Mouse (Mus musculus) c-Kit-positive CD71-positive TER-119-negative erythroid progenitor cells, embryonic 14.5 days (primary cell): ENCODE measurements around the gene Large1.
"Not testable (repeated sequence)": the region's sequence is repeated elsewhere in the genome, so short reads cannot be mapped to it uniquely, and the experiment has no call there.

Source experiments
- DNase-seq: peaks from one replicate; pipeline ENCODE4 v3.0.0-alpha.2; 2013; ENCODE audit warnings: low read depth

Large1 gene

DNA sequence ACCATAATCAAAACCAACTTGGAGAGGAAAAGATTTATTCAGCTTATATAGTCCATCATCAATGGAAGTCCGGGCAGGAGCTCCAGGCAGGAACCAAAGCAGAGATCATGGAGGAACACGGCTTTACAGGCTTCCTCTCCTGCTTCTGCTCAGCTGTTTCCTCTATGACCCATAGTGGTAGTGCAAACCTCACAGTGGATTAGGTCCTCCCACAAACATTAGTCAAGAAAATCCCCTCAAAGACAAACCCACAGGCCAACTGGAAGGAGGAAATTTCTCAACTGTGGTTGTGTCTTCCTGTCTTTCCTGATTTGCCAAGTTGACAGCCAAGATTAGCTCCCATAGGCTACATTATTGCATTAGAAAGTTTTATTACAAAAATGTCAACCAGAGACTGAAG is 59.7 kb downstream of the Large1 start:
- DNase-seq = no peak

DNA sequence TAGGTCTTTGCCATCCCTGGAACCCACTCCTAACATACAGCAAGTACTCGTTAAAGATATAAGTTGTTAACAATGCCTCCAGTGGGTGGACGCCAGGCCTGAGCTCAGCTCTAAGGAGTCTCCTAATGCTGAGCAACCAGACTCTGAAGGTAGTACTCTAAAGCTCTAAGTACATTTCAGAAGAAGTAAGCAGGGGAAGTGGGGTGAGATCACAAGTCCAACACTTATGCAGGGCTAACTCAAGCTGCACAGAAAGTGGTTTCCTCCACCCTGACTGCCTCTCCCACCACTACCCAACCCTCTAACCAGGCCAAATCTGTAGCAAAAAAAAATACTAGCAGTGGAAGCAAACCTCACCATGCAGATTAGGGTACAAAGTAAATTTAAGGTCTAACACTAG is 61.7 kb downstream of the Large1 start:
- no peak for DNase-seq

DNA sequence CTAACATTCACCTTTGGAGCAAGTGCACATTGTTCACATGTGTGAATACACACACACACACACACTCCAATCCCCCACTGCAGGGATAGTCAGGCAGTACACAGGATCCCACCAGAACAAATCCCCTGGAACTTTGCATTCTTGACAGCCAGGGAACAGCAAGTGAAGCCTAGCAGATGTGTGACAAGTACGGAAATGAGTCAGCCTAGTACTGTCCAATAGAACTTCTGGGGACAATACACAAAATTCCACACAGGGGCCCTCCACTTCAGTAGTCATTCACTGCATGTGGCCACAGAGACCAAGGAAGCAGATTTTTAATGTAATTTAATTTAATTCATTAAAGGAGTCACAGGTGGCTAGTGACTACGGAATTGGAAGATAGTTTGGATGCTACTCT is 62.7 kb downstream of the Large1 start:
- DNase-seq = no peak

DNA sequence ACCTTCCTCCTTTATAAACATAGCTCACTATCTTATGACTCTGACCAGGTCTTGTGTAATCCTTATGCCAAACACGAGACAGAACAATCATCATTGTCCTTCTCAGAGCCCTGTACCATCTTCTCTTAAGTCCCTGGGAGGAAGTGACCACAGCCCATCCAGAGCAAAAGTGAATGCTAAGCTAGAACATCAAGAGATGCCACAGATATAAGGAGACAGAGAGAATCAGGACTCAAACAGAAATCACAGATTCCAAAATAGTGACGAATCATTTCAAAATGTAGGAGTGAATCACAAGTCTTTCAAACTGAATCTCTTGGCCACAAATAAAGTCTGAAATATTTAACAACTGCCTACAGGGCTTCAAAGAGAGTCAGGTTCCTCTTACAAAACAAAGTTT is 63.5 kb downstream of the Large1 start:
- no peak for DNase-seq

DNA sequence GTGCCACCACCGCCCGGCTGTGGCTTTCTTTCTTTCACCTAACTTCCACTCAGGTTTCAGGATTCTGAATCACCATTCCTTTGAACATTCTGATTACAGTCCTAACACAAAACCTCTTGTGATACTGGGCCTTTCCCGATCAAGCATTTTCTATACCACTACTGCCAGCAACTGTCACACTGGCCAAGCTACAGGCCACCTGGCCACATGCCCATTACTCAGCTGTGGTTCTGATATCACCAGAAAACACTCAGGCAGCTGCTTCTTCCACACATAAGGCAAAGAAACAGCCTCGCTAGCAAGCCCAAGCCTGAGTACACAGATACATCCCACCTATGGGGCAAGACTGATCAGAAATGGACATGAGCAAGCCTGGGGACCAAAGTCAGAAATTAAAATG is 71.3 kb downstream of the Large1 start:
- no peak for DNase-seq

DNA sequence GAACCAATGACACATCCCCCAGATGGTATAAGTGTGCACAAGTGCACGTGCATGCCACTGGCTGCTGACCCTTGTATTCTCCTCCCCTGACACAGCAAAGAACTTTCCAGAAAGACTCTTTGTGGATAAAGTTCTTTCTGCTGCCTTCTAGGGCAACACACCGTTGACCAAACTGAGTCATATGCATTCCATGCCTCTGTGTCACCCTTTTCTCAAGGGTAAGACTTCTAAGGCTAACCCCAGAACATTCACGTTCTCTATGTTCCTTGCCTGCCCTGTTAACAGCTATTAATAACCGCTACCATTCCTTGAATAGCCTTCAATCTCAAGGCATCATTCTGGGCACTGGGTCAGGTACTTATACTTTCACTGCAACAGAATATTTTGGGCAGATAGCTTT is 77.3 kb downstream of the Large1 start:
- no peak for DNase-seq

DNA sequence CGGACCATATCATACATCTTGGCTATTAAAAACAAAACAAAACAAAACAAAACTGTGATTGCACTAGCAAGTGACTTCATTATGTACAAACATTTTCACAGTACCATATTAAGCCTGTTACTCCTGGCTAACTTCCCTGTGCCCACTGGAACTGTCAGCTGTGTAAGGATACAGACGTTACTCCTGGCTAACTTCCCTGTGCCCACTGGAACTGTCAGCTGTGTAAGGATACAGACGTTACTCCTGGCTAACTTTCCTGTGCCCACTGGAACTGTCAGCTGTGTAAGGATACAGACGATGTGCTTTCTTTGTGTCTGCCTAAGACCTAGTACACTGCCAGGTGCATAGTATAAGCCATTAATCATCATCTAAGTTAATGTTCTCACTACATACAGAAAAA is 77.9 kb downstream of the Large1 start:
- DNase-seq = not testable (repeated sequence)

DNA sequence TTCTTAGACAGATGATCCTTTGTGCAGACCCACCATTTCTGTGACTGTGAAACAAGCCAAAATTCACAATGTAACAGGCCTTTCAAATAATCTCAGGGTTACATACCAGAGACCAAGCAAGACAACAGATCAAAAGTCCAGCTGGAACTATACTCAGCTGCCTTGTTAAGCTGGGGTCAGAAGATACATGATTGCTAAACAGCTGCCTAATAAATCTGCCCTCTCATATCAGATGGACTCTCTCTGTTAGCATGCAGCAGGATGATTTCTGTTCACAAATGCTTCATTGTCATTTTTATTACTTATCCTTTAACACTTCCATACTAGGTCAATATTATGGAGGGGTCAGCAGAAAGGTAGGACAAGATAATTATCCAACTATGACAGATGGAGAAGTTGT is 80.2 kb downstream of the Large1 start:
- no peak for DNase-seq

DNA sequence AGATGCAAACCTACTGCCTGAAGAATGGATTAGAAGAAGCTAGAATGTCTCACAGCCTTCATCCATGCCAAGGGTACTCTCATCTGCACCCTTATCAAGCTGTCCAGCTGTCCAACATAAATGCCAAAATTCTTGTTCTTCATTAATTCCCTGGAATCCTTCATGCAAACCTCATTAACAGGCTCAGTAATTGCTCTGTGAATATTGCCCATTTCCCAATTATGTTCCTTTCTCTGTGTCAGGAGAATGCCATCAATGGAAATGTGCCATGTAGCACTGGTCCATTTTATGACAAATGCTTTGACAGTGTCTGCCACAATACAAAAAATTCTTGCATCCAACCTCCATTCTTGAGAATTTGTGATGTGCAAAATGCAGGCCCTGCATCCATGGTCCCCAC is 82.3 kb downstream of the Large1 start:
- DNase-seq = no peak

DNA sequence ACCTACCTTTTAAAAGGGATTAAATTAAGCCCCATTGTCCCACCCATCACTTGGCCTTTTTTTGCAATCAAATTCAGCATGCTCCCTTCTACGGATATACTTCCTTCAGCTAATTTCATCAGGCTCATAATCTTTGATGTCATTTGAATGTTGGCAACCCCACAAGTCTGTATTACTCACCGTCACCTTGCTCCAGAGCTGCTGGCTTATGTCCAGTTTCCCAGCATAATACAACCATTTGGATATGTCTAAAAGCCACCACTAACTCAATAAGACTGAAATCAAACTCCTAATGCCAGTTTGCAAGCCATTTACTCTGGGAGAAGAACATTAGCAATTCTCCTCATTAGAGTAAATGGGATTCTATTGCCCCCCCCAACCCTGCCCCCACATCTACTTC is 95.4 kb downstream of the Large1 start:
- no peak for DNase-seq

DNA sequence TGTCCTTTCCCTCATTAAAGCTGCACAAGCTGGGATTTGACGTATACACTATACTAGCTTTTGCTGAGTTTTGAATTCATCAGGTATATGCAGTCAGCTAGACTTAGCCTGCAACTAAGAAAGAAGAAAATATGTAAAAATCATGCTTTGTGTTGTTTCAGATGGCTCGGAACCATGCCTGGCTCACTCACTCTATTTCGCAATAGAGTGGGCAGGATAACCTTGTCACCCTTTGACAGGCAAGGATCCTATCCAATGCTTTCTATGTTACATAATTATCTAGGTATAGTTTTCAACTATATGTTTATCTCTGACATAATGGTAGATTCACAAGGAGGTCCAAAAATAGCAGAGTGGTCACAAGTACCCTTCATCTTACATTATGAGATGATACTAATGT is 109.2 kb downstream of the Large1 start:
- DNase-seq = no peak

DNA sequence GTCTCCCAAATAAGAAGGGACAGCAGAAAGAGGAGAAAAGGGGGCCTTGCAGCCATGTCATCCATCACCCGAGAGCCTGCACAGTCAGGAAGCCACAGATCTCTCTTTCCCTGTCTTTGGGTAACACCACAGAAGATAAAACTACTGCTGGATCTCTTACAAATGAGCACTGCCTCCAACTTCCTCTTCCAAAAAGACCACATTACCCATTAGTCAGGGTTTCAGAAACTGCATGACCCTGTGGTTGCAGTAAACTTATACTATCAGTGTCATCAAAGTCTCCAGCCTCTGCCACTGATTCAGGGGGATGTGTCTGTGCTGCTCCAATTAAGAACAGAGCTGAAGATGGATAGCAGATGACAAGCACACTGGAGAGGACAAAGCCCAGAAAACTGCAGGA is 111.3 kb downstream of the Large1 start:
- no peak for DNase-seq

DNA sequence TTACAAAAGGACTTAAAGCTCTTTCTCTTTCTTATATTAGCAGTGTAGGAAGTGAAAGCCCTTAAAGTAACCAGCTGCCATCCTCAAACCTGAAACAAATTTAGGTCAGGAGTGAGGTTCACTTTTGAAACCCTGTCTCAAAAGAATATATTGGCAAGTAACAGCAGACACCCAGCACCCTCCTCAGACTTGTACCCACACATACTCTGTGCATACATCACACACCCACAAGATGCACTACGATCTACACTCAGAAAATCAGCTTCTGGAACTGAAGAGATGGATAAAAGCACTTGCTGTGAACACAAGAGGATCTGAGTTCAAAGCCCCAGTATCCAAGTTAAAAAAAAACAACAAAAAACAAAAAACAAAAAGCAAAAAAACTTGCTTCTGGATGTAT is 119.1 kb downstream of the Large1 start:
- no peak for DNase-seq

DNA sequence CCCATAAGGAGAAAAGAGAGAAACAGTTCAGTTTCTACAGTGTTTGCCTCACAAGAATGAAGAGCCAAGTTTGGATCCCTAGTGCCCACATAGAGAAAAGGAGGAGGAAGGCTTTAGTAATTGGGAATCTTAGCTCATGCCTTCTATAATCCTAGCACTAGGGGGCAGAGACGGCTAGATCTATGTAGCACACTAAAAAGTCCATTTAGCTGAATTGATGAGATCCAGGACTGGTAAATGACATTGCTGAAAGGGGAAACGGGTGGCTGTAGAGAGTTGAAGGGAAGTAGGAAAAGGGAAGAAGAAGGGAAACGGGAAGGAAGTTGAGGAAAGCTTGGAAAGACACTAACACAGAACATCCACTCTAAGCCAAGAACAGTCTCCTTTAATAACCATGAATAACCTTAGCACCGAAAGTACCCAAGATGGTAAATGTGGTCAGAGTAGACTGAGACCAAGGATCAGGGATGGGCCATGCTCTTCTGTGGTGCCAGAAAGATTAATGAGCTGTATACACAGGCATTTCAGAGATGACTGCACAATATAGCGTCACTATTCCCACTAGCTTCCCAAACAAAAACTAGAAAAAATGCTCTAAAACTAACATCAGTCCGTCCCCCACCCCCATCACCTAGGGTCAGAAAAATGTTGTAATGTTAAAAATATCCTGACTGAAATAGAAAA is 119.8 kb downstream of the Large1 start:
- DNase-seq = no peak

DNA sequence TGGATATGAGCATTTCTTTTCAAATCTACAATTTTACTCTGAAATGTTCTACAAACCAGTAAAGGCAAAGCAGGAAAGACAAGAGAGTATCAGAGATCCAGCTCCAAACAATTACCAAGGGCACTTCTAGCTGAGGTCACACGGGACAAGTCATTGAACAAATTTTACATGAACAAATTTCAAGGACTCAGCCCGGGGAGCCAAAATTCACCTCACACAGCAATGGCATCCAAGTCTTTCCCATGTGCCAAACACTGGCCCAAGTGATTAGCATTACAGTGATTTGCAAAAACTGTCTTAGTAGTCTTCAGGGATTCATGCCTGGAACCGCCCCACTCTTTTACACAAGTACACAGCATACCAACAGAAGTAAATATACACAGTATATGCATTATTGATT is 126.5 kb downstream of the Large1 start:
- no peak for DNase-seq

DNA sequence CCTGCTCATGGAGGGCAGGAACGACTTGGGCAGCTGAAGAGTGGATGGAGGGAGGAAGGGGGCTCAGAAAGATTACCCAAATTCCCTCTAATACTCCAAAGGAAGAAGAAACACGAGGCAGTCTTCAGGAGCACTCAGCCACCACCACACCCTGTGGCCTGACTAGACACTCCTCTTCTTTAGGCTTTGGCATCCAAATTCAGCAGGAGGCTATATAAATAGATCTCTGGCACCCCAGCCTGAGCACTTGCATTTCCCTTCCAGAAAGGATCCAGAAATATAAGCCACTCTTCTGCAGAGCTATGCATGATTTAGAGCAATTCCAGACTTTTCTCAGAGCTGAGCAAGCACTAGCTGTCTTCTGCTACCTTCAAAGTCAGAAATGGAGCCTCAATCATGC is 127.7 kb downstream of the Large1 start:
- no peak for DNase-seq

DNA sequence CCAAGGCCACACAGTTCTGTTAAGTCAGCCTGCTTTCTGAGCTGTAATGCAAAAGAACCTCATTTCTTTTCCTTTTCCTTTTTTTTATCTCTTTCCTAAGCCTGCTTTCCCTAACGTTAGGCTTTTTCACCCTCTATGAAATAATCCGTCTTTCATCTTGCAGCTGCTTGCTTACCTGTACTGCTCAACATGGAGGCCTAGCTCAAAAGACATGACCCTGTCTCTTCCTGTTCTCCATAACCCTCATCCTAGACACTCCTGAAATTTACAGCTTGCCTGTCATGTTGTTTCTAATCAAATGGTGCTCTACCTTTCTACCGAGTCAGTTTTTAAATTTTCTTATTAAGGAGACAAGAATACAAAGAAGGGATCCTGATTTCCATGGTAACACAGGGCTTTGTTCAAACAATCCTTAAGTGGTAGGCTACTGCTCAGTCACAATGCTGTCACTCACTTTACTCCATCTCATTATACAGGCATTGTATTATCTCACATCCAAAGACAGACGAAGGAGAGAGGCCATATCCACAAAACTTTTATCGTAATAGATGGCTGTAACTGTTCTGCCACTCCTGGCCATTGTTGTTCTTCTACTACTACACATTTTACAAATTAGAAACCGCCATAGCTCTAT is 134.0 kb downstream of the Large1 start:
- no peak for DNase-seq

DNA sequence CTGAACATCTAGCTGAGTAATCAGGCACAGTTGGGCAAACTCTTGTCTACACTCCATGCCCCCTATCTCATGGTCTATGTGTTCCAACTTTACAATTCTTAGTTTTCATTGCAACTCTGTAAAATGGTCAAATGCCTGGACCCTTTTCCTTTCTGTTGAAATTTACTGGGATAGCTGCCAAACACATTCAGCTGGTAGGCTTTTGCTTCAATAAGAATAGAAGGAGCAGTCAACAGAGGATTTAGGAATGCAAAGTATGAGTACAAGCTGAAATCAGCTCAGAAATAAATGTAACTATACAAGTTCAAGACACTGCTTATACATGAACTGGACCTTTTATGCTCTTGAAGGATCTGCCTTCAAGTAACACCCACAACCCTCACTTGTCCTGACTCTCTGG is 146.5 kb downstream of the Large1 start:
- no peak for DNase-seq

DNA sequence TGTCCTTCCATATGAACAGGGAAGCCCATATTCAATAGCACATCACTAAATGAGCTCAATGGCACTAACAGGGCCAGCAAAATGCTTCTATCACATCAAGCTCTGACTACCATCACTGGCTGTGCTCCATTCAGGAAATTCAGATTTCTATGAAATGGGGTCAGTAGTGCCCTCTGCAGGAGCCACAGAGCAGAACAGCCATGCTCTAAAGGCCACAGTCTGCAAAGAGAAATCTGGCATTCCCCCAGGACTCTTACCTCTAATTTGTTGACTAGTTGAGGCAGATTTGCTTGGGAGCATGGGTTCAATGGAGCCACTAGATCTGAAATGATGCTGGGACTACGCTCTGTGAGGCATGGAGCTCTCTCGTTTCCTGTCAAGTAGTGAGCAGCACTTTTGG is 151.5 kb downstream of the Large1 start:
- no peak for DNase-seq

DNA sequence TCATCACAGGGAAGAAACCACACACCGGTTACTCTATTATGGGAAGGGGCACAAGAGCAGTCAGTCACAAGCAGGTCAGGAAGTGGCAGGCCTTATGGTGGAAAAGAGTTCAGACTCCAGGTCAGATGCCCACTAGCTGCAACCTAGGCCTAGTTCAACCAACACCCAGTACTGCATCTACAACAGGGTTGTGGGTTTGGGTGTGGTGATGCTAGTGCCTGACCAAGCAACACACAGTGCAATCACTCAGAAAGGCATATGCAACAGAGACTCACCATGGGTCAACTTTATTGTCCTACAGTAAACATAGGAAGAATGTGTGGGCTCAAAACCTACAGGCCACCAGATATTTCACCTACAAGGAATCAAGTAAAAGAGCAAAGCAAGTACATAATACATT is 155.6 kb downstream of the Large1 start:
- DNase-seq = no peak

DNA sequence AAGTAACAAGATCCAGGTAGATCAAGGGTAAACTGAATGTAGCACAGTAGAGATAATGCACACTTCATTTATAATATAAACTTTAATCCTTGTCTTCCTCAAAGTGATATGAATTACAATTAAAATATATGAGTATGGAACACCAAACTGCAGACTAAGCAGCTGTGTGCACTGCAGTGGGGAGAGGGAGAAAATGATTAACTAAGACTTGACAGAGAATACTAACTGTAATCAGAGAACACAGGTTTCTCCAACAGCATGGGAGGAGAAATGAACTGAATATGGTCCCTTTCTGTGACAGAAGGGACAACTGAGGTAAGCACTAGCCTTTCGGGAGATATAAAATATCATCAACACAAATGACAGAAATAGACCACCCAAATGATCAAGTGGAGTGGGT is 164.7 kb downstream of the Large1 start:
- DNase-seq = no peak

DNA sequence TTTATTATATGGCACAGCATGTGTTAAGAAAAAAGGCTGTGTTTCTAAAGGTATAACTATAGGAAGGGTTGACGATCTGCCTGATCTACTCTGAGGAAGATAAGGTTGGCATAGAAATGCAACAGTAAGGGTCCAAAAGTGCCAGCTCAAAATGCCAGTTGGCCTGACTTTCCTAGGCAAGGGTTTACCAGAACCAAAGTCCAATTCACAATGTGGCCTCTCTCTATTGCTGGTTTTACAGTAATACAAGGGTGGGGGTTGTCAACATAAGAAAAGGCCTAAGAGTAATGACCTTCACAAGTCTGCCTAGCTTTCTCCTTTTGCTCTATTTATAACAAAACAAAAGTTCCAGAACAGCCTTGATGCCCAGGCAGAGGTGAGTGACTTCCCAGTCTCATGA is 166.0 kb downstream of the Large1 start:
- no peak for DNase-seq

DNA sequence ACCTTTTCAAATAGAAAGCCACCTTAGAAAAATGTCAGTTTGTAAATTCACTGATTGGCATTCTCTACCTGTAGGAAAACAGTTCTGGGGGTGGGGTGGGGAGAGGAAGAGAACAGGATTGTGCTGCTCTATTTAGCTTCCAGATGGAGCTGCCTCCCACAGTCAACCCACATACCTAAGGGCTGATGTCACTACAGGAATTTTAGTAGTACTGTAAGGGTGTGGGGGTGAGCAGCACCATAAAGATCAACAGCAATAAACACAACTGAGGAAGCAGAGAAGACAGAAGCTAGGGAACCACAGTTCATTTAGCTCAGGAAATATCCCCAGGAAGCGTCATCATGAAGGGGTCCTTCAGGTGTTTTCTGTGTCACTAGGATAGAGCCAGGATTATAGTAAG is 174.9 kb downstream of the Large1 start:
- no peak for DNase-seq

DNA sequence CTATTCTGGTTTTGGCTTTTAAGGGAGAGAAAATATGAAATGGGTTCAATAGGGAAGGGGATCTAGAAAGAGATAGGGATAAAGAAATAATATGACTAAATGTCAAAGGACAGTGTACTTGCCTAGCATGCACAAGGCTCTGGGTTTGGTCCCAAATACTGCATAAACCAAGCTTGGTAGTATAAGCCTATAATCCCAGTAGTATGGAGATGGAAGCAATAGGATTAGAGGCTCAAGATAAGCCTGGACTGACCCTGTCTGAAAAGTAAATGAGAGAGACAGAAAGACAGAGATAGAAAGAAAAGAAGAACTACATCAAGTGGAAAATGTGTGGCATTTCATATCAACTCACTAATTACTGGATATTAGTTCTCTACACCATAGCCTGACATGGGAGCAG is 180.7 kb downstream of the Large1 start:
- no peak for DNase-seq
